Mouse (Mus musculus) cerebellum, adult 2 months (tissue): Measurements from ENCODE around the gene Cdh22.

Experiments used
- CTCF ChIP-seq: fragments of 200-500 bp; IDR thresholded peaks from 2 replicates; pipeline ENCODE4 v1.5.1; 2011; ENCODE audit warnings: low read depth, mild to moderate bottlenecking, control low read depth, low read length, moderate library complexity, borderline replicate concordance; ENCODE audit not compliant: insufficient read depth
- POLR2A ChIP-seq: fragments of 200-500 bp; IDR thresholded peaks from 2 replicates; pipeline ENCODE4 v1.6.1; 2011; ENCODE audit warnings: low read length, control low read depth, borderline replicate concordance; ENCODE audit not compliant: insufficient read depth

GRCm38 (mm10) chr2:165271326-165271725 is 36.7 kb upstream of the Cdh22 start:
- TF ChIP-seq POLR2A (no peak), CTCF (no peak)
